Mouse (Mus musculus) embryo, embryonic 10.5 days (tissue): ENCODE results near the gene Gm10770.
A peak's percentile ranks its signal among the peaks of the same experiment; 100 is the strongest.
"Not testable (repeated sequence)": the region's sequence is repeated elsewhere in the genome, so short reads cannot be mapped to it uniquely, and the experiment has no call there.

Experiments used
- DNase-seq: peaks from one replicate; pipeline ENCODE4 v3.0.0-alpha.2; 2015; ENCODE audit warnings: low spot score

The Gm10770 gene

GRCm38 (mm10) chr2:150179579-150179978, at the start of gene Gm10770:
TSS of gene Gm10770 (minus strand) at chr2:150179679.
- not testable (repeated sequence) for DNase-seq

DNA sequence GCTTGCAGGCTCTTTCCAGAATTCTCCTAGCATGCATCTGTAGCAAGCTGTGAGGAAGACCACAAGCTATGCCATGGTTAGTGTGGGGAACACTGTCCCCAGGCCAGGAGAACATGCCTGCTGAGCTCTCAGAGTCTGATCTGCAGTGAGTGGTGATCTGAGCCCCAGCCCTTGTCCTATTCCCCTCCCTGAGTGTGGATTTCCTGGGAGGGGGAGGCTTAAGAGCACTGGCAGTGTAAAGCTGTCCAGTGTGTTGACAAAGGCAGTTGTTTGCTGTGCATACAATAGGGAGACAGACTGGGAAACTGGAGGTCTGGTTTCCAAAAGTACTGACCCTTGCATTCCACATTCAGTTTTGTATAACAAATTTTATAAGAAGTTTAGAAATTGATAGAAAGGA, 43.8 kb upstream of the Gm10770 start:
- not testable (repeated sequence) for DNase-seq

- not testable (repeated sequence) for DNase-seq
These were observed 38.9 kb upstream of the Gm10770 start for GRCm38 (mm10) chr2:150218363-150218725.

DNA sequence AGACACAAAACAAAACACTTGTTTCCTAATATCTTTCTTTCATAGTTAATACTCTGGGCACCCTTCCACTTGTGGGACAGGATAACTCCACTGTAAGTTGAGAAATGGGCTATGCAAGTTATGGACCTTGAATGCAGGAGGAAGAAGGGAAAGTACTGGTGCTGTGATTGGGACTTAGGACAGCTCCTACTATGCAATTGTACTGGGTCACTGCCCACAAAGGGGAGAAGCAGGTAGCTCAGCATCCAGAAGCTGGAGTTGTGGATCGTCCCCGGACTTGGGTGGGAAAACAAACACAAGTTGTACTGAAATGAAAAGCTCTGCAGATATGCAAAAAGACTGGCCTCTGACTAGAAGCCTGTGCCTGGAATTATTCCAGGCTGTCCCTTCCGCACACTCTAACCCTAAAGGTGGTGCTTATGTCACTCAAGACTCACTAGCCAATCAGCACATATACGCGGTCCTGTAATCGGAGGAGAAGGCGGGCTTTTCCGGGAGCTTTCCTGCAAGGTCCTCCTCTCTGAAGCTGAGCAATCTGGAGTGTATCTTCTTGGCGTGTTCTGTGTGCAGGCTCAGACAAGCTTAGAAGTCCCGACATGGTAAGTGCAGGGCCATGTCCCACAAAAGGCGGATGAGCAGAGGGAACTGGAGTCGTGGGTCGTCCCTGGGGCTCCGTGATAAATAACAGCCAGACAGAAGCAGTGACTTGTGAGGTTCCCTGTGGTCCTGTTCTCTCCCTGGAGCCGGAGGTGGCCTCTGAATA, 38.3 kb upstream of the Gm10770 start, which contains the start of gene Zfp937:
Gene Zfp937 (plus strand): TSS at position 474 of the 763 bp plus-strand sequence.
- DNase-seq: peak; percentile 68

- DNase-seq: not testable (repeated sequence)
These were observed 2.1 kb upstream of the Gm10770 start, which contains the start of gene Gm14139 for GRCm38 (mm10) chr2:150181570-150181999. TSS of gene Gm14139 (plus strand) at chr2:150181755.

GRCm38 (mm10) chr2:150181046-150181445, 1.6 kb upstream of the Gm10770 start:
- DNase-seq: not testable (repeated sequence)

DNA sequence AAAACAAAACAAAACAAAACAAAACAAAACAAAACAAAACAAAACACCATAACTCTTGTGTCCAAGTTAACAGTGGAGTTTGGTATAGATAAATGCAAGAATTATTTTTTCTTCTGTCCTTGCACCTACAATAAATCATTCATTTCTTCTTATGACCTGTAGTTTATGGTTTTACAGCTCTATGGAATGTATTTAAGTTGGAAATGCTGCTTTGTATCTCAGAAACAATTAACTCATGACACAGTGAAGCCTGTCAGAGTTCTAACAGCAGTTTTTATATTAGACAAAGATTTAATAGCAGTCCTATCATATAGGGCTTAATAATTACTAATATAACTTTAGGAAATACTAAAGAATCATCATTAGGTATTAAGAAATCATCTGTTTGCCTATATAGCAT, 5.6 kb downstream of the Gm10770 start:
- no peak for DNase-seq

DNA sequence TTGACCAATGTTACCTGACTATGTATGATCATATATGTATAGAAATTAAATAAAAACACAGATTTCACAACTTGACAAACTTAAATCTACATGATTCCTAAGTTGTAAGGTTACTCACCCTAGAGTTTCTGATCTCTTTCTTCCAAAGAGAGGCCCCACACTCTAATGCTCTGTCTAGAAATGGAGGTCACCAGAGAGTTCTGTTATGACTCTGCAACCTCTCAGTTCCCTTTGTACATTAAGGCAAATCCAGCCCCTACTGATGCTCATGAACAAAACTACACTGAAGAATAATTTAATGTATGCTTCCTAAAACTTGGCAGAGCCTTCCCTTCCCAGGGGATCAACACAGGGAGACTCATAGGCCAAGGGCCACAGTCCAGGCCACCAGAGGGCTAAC, 12.8 kb downstream of the Gm10770 start:
- no peak for DNase-seq

DNA sequence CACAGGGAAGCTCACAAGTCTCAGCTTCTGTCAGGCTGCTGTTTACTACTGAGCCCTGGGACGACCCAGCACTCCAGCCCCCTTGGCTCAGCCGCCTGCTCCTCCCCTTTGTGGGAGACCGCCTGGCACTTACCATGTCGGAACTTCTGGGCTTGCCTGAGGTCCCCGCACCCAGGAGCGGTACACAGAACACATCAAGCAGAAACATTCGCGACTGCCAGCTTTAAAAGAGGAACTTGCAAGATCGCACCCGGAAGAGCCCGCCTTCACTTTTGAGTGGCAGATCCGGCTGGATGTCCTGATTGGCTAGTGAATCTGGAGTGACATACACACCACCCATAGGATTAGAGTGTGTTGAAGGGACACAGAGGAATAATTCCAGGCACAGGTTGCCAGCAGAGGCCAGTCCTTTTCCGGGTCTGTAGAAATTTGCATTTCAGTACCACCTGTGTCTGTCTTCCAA, 43.0 kb downstream of the Gm10770 start, which contains the start of gene Zfp120:
Gene Zfp120 (minus strand): TSS at position 274 of the 463 bp plus-strand sequence.
- peak; percentile 94 for DNase-seq

DNA sequence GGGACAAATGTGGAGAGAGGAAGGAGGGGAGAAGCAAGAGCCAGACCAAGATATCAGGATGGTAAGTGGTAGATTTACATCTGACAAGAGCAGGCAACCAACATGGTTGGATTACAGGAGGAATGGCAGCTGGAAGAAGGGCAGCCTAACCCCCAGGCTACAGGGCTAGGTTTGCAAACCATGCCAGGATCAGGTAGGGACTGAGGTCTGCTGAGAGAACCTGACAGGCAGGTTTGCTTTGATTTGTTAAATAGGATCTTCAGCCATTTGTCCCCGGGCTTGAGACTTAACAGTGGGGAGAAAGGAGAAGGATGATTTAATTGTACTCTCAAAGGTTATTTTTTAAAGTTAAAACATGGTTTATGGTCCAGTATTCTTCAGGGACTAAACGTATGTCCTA, 46.7 kb downstream of the Gm10770 start:
- no peak for DNase-seq

GRCm38 (mm10) chr2:150132002-150132401, 47.5 kb downstream of the Gm10770 start:
- DNase-seq: not testable (repeated sequence)
